Mouse (Mus musculus): ENCODE data around the gene Wwp2.

DNA sequence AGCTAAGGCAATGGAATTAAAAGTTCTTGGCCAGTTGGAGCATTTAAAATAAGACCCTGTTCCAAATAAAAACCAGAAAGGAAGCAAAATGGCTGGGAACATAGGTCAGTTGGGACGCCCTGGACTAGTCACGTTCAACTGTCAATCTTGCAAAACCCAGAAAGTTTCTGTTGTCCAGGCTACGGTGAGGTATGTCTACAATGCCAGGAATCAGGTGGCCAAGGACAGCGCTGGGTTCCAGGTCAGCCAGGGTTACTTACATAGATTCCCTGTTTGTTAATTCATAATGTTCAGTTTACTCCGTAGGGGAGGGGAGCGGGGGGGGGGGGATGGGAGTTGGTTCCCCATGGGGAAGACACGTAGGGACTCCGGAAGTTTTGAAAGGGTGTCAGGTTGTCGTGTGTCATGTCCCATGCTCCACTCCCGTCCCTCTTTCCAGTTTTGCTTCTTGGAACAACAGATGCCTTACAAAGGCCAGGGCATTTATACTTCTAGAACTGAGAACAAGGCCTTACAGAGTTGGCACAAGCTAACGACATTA is 674 bp upstream of the Wwp2 start:
- TF ChIP-seq CTCF (IDR thresholded peaks at IDR 0.05; ENCODE audit: insufficient read depth, low read depth, low read length) (no peak), POLR2A (IDR thresholded peaks at IDR 0.05; ENCODE audit: insufficient read depth, low read depth, low read length) (no peak)
